Mouse (Mus musculus): ENCODE measurements around the gene Pip4k2a.

DNA sequence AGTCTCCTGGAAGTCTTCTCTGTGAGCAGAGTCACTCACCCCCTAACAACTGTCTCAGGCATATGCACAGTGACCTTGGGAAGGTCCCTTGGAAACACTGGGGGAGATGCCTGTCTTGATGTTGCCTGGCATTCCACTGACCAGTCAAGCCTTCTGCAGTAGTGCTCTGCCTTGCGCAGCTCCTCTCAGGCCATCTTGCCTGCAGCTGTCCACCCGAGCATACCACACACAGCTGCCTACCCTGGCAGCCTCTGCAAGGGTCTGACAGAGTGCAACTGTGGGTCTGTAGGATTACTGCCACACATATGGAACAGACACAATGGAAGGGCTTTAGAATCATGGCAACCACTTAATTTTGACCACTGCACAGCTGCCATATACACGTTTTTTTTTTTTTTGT lies 32.8 kb downstream of the Pip4k2a start:
- TF ChIP-seq POLR2A (IDR thresholded peaks at IDR 0.05; ENCODE audit: low read depth, low read length), result no peak
- TF ChIP-seq MAFK (IDR thresholded peaks at IDR 0.05; ENCODE audit: insufficient replicate concordance, low read length), result no peak
- TF ChIP-seq E2F4 (IDR thresholded peaks at IDR 0.05; ENCODE audit: insufficient replicate concordance, low read depth, low read length), result no peak
- no peak for TF ChIP-seq MXI1 (IDR thresholded peaks at IDR 0.05; ENCODE audit: low read depth, low read length)
- TF ChIP-seq KAT2A (IDR thresholded peaks at IDR 0.05; ENCODE audit: insufficient replicate concordance, low read length), result no peak
- TF ChIP-seq EP300 (IDR thresholded peaks at IDR 0.05; ENCODE audit: low read length), result no peak
- TF ChIP-seq ZC3H11A (IDR thresholded peaks at IDR 0.05; ENCODE audit: low read depth, low read length), result no peak
- no peak for TF ChIP-seq RAD21 (IDR thresholded peaks at IDR 0.05; ENCODE audit: low read depth, low read length)
- no peak for TF ChIP-seq NELFE (IDR thresholded peaks at IDR 0.05; ENCODE audit: low read depth, low read length)
- no peak for TF ChIP-seq SMC3 (IDR thresholded peaks at IDR 0.05; ENCODE audit: low read depth, low read length)

All from CH12.LX (cell line).